Comparison of ENCODE assay signal across 16 mouse cellular contexts in the genomic region with DNA sequence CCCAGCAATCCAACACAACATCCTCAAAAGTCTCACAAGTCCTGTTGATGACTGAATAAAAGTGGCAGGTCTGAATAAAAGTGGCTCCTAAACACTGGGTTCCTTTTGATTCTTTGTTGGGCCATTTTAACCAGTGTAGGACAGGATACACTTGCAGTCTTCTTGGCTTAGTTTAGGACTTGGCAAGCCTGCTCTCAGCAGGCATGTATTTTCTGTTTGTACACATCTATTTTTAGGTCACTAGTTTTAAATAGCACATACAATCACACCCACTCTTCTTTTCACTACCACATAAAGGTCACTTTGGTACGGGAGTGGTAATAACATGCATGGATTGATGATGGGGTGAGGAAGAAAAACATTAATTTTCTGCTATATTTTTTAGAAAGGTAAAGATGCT. TPM values are rescaled to one million over a fixed set of nuclear protein-coding genes. Genes with fewer than 3 reads are reported as not detected.
DNase-seq lines count a peak whose midpoint lies in the region; ATAC-seq and TF ChIP-seq lines count a peak whose summit lies in the region.
"Had no signal": no experiment of that assay in that cellular context is flagged by ENCODE, and none has a peak within 500 bp of the region (broad histone marks: within the 10 kb centered on the region; RNA-seq: fewer than 3 reads in every experiment).

No protein-coding gene starts in this region.

- H3K9me3 ChIP-seq in midbrain, postnatal 0 days (ENCODE audit: low read length), result no peaks in the 10 kb centered on the region
- no peaks in the 10 kb centered on the region for H3K9me3 ChIP-seq in midbrain, embryonic 15.5 days
- H3K9me3 ChIP-seq in heart, embryonic 16.5 days (replicated peaks; ENCODE audit: control insufficient read depth, low read length), result no peaks in the 10 kb centered on the region
- H3K9me3 ChIP-seq: liver, embryonic 12.5 days; neural tube, embryonic 12.5 days; stomach, embryonic 15.5 days had no signal

- no peak overlapping the region for H3K4me2 ChIP-seq in midbrain, postnatal 0 days (ENCODE audit: low read depth, low read length, poor library complexity, severe bottlenecking)
- H3K4me2 ChIP-seq in midbrain, embryonic 15.5 days, result no peak overlapping the region
- H3K4me2 ChIP-seq in heart, embryonic 16.5 days (ENCODE audit: low read depth, low read length), result no peak overlapping the region
- H3K4me2 ChIP-seq: liver, embryonic 12.5 days; neural tube, embryonic 12.5 days; stomach, embryonic 15.5 days had no signal

- H3K27me3 ChIP-seq in midbrain, postnatal 0 days (ENCODE audit: insufficient read depth, low read length), result no peaks in the 10 kb centered on the region
- H3K27me3 ChIP-seq in midbrain, embryonic 15.5 days (replicated peaks), result no peaks in the 10 kb centered on the region
- no peaks in the 10 kb centered on the region for H3K27me3 ChIP-seq in heart, embryonic 16.5 days (ENCODE audit: control insufficient read depth, insufficient read depth, low read length)
- H3K27me3 ChIP-seq: liver, embryonic 12.5 days; neural tube, embryonic 12.5 days; stomach, embryonic 15.5 days had no signal

- H3K27ac ChIP-seq in midbrain, postnatal 0 days (ENCODE audit: low read depth, low read length), result no peak overlapping the region
- H3K27ac ChIP-seq in midbrain, embryonic 15.5 days, result no peak overlapping the region
- peak overlapping the region; percentile 92 for H3K27ac ChIP-seq in heart, embryonic 16.5 days (ENCODE audit: low read length)
- H3K27ac ChIP-seq: liver, embryonic 12.5 days; neural tube, embryonic 12.5 days; stomach, embryonic 15.5 days had no signal

- WGBS in midbrain, postnatal 0 days, result 67% methylated on average over 1 of the region's 1 CpGs
- 79% methylated on average over 1 of the region's 1 CpGs for WGBS in midbrain, embryonic 15.5 days
- 30% methylated on average over 1 of the region's 1 CpGs for WGBS in heart, embryonic 16.5 days

- H3K9ac ChIP-seq in midbrain, postnatal 0 days (replicated peaks; ENCODE audit: low read length, poor library complexity, severe bottlenecking), result no peak overlapping the region
- H3K9ac ChIP-seq in midbrain, embryonic 15.5 days, result no peak overlapping the region
- H3K9ac ChIP-seq in heart, embryonic 16.5 days (ENCODE audit: low read length), result no peak overlapping the region
- H3K9ac ChIP-seq: liver, embryonic 12.5 days; neural tube, embryonic 12.5 days; stomach, embryonic 15.5 days had no signal

- H3K36me3 ChIP-seq in midbrain, postnatal 0 days (ENCODE audit: insufficient read depth, low read length), result no peaks in the 10 kb centered on the region
- no peaks in the 10 kb centered on the region for H3K36me3 ChIP-seq in midbrain, embryonic 15.5 days (replicated peaks)
- H3K36me3 ChIP-seq in heart, embryonic 16.5 days (ENCODE audit: control insufficient read depth, insufficient read depth), result no peaks in the 10 kb centered on the region
- H3K36me3 ChIP-seq: liver, embryonic 12.5 days; neural tube, embryonic 12.5 days; stomach, embryonic 15.5 days had no signal

- no peak for TF ChIP-seq CTCF in midbrain, postnatal 0 days (IDR thresholded peaks at IDR 0.05)

- DNase-seq in cerebellum, adult 9-10 months, result peak; percentile 3
- DNase-seq in cerebellum, adult 11 months, result no peak
- peak; percentile 30 for DNase-seq in midbrain, postnatal 0 days (ENCODE audit: low spot score)
- no peak for DNase-seq in left cerebral cortex, adult 9 months (ENCODE audit: low spot score in 2 of 2)
- DNase-seq in spleen, adult 18-20 months, result no peak
- DNase-seq: kidney, adult 2 months; midbrain, embryonic 14.5 days; right cerebral cortex, postnatal 4 days had no signal

- ATAC-seq in midbrain, postnatal 0 days (ENCODE audit: low FRiP score), result no peak
- no peak for ATAC-seq in midbrain, embryonic 15.5 days (replicated peaks)
- peak; percentile 86 for ATAC-seq in heart, embryonic 16.5 days (replicated peaks; ENCODE audit: extremely low read depth, insufficient read depth, low FRiP score)
- ATAC-seq in monocyte, adult 5-6 weeks (replicated peaks; ENCODE audit: insufficient number of reproducible peaks, low FRiP score, low TSS enrichment, poor library complexity, severe bottlenecking), result no peak
- ATAC-seq: forebrain, embryonic 16.5 days; hindbrain, embryonic 16.5 days; liver, embryonic 12.5 days had no signal

- no peaks in the 10 kb centered on the region for H3K4me1 ChIP-seq in midbrain, postnatal 0 days (ENCODE audit: insufficient read depth, low read length)
- H3K4me1 ChIP-seq in midbrain, embryonic 15.5 days, result no peaks in the 10 kb centered on the region
- peaks cover 5% of the 10 kb centered on the region; the same call in 1 of the 2 replicates for H3K4me1 ChIP-seq in heart, embryonic 16.5 days (ENCODE audit: control insufficient read depth, insufficient read depth, low read length)
- H3K4me1 ChIP-seq: liver, embryonic 12.5 days; neural tube, embryonic 12.5 days; stomach, embryonic 15.5 days had no signal

- H3K4me3 ChIP-seq in midbrain, postnatal 0 days (ENCODE audit: low read depth, low read length), result no peak overlapping the region
- H3K4me3 ChIP-seq in midbrain, embryonic 15.5 days, result no peak overlapping the region
- no peak overlapping the region for H3K4me3 ChIP-seq in heart, embryonic 16.5 days (ENCODE audit: low read length)
- H3K4me3 ChIP-seq: liver, embryonic 12.5 days; neural tube, embryonic 12.5 days; stomach, embryonic 15.5 days had no signal

RNA-seq across cellular contexts. Expression of a gene that starts 50.7 kb away (rescaled TPM):
- total RNA-seq in midbrain, postnatal 0 days (2014; rRNA removed), result 31.3 and 49.1 TPM in 2 replicates
- 6.6 and 10.6 TPM in 2 replicates for polyA plus RNA-seq in midbrain, postnatal 0 days (2015; fragmentation: Nextera tagmentation; extraction: Ambion mirVana)
- polyA plus RNA-seq in midbrain, embryonic 15.5 days (2015; fragmentation: Nextera tagmentation; extraction: Ambion mirVana), result 14.6 and 17.2 TPM in 2 replicates
- polyA plus RNA-seq in heart, embryonic 16.5 days (2015; fragmentation: Nextera tagmentation; extraction: Ambion mirVana), result 10.1 and 11.4 TPM in 2 replicates
- total RNA-seq in monocyte, adult 5-6 weeks (2017), result 58.8 to 80.2 TPM (median 59.9 TPM) in 3 replicates

Comparison
In these comparisons a context has a peak if more than half of its experiments do, and no peak if none do; other contexts are left out.
1. DNase-seq: peak in cerebellum, adult 9-10 months (single experiment) and midbrain, postnatal 0 days (single experiment); none in cerebellum, adult 11 months (single experiment), left cerebral cortex, adult 9 months (0 of 2) and spleen, adult 18-20 months (0 of 2).